Mouse (Mus musculus) neural tube, embryonic 13.5 days (tissue): ENCODE data around the gene Tbc1d23. TPM values are rescaled to one million over a fixed set of nuclear protein-coding genes. Genes with fewer than 3 reads are reported as not detected.
A peak's percentile ranks its signal among the peaks of the same experiment; 100 is the strongest.

Experiments used
- ATAC-seq: fragments of 200-750 bp; cut with Nextera tagmentation; 2 replicates; pipeline ENCODE4 v1.8.0; 2017; ENCODE audit warnings: low read depth, mild to moderate bottlenecking, moderate TSS enrichment, moderate library complexity
- H3K27ac ChIP-seq: fragments of 300-500 bp; sonication (generic); replicated peaks from 2 replicates; pipeline ENCODE4 v1.5.1; 2015; ENCODE audit warnings: moderate library complexity, mild to moderate bottlenecking, inconsistent platforms
- H3K27me3 ChIP-seq: fragments of 300-500 bp; sonication (generic); 2 replicates; pipeline ENCODE4 v1.6.1; 2015; ENCODE audit warnings: mild to moderate bottlenecking, inconsistent platforms
- H3K36me3 ChIP-seq: fragments of 300-500 bp; sonication (generic); 2 replicates; pipeline ENCODE4 v1.6.1; 2015; ENCODE audit warnings: mild to moderate bottlenecking, inconsistent platforms
- H3K4me1 ChIP-seq: fragments of 300-500 bp; sonication (generic); replicated peaks from 2 replicates; pipeline ENCODE4 v1.6.1; 2015; ENCODE audit warnings: inconsistent platforms
- H3K4me2 ChIP-seq: fragments of 300-500 bp; sonication (generic); 2 replicates; pipeline ENCODE4 v1.6.1; 2015; ENCODE audit warnings: inconsistent platforms, mild to moderate bottlenecking, moderate library complexity
- H3K4me3 ChIP-seq: fragments of 300-500 bp; sonication (generic); 2 replicates; pipeline ENCODE4 v1.5.1; 2015; ENCODE audit warnings: mild to moderate bottlenecking, inconsistent platforms
- H3K9ac ChIP-seq: fragments of 300-500 bp; sonication (generic); 2 replicates; pipeline ENCODE4 v1.6.1; 2015; ENCODE audit warnings: moderate library complexity, mild to moderate bottlenecking, inconsistent platforms
- H3K9me3 ChIP-seq: fragments of 300-500 bp; sonication (generic); 2 replicates; pipeline ENCODE4 v1.6.1; 2016; ENCODE audit warnings: inconsistent platforms
- WGBS: fragments of 180-500 bp; shearing (Covaris S2); methylation state at CpG from one replicate; pipeline ENCODE4 v1.1.7; 2015; 5-methylcytosine and 5-hydroxymethylcytosine counted together
- polyA plus RNA-seq: library from polyadenylated mRNA; unstranded; fragments of >200 nt; fragmentation: Nextera tagmentation; extraction: Ambion mirVana; gene quantifications from 2 replicates; pipeline ENCODE4 v1.2.1, GENCODE M21; 2015

The Tbc1d23 gene
- 24.0 and 31.3 TPM in 2 replicates for polyA plus RNA-seq

DNA sequence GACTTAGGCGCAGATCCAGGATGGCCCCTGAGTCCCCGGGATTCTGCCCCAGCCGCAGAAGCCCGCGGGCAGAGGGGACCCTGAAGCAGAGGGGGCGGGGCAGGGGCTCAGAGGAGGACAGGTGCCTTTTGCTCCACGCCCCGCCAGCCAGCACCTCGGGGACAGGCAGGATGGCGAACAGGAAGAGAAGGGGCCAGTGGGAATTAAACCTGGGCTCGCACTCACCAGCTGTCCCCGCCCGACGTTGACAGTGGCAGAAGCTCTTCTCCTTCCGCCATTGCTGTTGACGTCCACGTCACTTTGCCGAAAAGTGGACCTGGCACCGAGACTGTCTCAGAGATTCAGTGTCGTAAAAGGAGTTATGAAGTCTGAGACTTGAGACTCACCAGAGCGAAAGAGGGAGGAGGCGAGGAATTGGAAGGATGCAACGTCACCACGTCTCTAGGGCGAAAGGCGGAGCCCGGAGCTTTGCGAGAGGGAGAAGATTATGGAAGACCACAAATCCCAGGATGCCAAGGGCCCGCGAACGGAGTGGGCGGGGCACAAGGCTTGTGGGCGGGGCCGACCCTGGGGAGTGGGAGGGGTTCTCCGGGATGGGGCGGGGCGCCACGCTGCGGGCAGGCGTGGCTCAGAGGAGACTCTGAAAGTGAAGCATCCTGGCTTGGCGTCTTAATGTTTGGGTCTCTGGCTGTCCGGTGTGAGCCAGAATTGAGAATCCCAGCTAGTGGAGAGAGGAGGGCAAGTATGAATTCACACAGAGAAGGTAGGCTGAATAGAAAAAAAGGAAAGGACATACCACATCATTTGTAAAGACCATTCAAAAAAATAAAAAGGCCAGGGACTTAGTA lies at the start of gene Tbc1d23:
Gene Tbc1d23 (minus strand): TSS at position 416 of the 848 bp plus-strand sequence.
- Histone ChIP-seq H3K4me2 (peak within 1 kb of the TSS; percentile 65), H3K4me3 (peak within 1 kb of the TSS; percentile 93), H3K9ac (peak within 1 kb of the TSS; percentile 90), H3K27me3 (no peaks in the 10 kb centered on the region), H3K27ac (peak within 1 kb of the TSS; percentile 86), H3K36me3 (no peaks in the 10 kb centered on the region), H3K4me1 (peaks cover 11% of the 10 kb centered on the region), H3K9me3 (no peaks in the 10 kb centered on the region)
- WGBS, result under 1% methylated on average over 42 of the region's 42 CpGs
- peak; percentile 99 for ATAC-seq

DNA sequence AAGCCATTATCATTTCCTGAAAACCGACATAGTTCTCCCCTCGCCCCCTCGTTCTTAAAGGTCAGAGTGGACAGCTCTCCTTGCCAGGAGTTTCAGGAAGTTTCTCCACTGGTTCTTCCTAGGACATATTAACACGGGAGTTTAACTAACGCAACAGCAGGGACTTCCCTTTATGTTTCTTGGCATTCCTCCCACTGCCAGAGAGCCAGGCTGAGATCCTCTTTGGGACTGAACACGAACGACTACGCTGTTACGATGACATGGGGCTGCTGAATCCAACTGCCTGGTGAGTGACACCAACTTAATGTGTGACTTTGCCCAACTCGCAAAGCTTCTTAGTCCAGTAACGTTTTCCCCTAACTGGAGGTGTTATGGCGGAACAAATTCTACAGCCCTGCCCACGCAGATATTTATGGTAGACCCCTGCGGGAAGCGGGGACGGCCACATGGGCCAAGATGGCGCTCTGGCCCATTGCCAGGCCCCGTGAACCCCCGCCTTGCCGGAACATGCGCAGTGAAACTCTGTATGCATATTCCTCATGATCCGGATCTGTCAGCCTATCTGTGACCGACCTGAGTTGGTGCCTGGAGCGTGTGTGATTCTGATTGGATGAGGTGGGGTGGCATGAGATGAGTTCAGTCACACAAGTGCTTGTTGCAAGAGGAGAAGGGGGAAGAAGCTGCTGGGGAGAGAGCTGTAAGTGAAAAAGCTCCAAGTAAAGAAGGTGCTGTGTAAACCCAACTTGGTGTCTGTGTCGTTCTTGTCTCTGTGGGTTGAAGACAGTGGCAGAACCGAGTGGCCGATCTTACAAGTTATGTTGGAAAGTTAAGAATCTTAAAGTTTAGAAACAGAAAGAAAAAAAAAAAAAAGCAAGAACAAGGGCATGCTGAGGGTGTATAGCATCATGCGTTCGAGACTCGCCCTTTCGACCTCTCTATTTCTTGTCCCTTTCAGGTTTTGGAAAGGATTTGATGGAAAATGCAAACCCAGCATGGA lies 49.2 kb upstream of the Tbc1d23 start:
- WGBS, result 88% methylated on average over 31 of the region's 31 CpGs
- Histone ChIP-seq H3K36me3 (no peaks in the 10 kb centered on the region), H3K27me3 (no peaks in the 10 kb centered on the region), H3K27ac (no peak overlapping the region), H3K4me3 (no peak overlapping the region), H3K4me2 (no peak overlapping the region), H3K4me1 (no peaks in the 10 kb centered on the region), H3K9ac (no peak overlapping the region), H3K9me3 (no peaks in the 10 kb centered on the region)
- ATAC-seq, result no peak

DNA sequence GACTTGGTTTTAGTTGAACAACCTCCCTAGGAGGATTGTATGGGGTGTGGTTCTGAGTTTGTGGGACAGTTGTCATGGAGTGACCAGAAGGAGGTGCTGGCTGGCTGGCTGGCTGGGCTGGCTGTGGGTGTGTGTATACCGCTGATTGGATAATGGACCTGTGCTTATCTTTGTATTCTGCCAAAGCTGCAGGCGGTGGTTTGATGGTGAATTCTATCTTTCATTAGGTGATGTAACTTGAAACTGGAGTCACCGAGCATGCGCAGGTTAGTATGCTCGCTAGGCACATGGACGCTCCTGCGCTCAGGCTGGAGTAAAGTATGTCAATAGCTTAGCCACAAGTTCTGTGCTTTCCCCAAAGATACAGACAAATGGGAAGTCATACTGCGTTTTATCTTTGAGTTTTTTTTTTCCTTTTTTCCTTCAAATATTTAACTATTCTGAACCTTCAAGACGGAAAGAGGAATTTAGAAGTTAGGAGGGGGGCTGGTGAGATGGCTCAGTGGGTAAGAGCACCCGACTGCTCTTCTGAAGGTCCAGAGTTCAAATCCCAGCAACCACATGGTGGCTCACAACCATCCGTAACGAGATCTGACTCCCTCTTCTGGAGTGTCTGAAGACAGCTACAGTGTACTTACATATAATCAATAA lies 47.8 kb upstream of the Tbc1d23 start:
- WGBS, result 91% methylated on average over 11 of the region's 12 CpGs

DNA sequence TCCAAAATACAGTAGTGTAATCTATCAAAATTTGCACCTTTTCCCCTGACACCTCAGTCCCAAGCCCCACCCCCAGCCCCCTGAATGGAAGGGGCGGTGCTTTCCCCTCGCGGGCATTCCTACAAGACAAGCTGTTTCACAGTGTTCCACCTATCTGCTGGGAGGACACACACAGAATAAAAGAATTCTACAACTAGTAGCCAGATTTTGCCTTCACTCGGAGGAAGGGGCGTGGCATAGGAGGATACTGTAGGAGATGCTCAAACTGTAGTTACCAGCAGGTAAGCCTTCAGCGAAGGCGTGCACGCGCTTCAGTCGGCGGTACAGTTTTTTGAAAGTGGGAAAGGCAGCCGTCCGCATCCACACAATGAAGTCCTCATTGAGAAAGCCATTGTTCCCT lies 38.4 kb upstream of the Tbc1d23 start:
- 95% methylated on average over 13 of the region's 13 CpGs for WGBS
- no peaks in the 10 kb centered on the region for H3K9me3 ChIP-seq
- no peak overlapping the region for H3K9ac ChIP-seq
- no peaks in the 10 kb centered on the region for H3K4me1 ChIP-seq
- no peak overlapping the region for H3K4me3 ChIP-seq
- ATAC-seq, result no peak
- H3K36me3 ChIP-seq, result no peaks in the 10 kb centered on the region
- H3K27me3 ChIP-seq, result no peaks in the 10 kb centered on the region
- H3K4me2 ChIP-seq, result no peak overlapping the region
- no peak overlapping the region for H3K27ac ChIP-seq

More for the DNA sequence above, 47.8 kb upstream of the Tbc1d23 start:
- no peaks in the 10 kb centered on the region for H3K4me1 ChIP-seq
- H3K27ac ChIP-seq, result no peak overlapping the region
- H3K4me2 ChIP-seq, result no peak overlapping the region
- no peak overlapping the region for H3K4me3 ChIP-seq
- no peak for ATAC-seq
- H3K27me3 ChIP-seq, result no peaks in the 10 kb centered on the region
- H3K9me3 ChIP-seq, result no peaks in the 10 kb centered on the region
- no peak overlapping the region for H3K9ac ChIP-seq
- H3K36me3 ChIP-seq, result no peaks in the 10 kb centered on the region

DNA sequence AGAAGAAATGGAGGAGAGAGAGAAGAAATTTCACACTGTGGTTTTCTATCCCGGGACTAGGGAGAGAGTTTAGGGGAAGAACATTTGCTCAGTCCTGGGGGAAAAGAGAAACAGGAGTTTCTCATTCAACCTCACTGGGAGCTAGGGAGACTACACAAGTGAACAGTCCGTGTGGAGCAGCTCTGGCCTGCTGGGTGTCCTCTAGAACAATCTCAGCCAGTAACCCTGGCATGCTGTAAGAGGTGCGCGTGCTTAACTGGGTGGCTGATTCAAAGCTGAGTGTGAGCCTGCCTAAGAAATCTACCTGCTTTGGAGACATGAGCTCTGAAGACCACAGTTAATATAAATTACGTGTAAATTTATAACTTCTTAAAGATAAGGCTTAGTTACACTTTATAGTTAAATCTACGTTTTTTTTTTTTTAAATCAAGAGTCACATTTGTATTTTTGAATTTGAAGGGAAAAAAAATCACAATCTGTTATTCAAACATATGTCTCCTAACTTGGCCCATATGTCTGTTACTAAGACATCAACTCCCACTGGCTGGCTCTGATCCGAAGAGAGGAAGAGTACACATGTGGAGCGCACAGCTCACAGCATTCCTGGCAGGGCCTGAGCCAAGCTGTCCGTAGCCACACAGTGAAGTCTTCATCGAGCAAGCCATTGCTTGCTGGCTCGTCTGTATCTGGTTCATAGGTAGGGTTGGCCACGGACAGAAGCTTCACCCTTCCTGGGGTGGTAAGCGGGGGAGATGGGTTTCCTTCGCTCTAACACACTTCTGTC lies 36.9 kb upstream of the Tbc1d23 start:
- Histone ChIP-seq H3K27me3 (no peaks in the 10 kb centered on the region), H3K36me3 (no peaks in the 10 kb centered on the region), H3K4me2 (no peak overlapping the region), H3K4me1 (no peaks in the 10 kb centered on the region), H3K27ac (no peak overlapping the region), H3K9me3 (no peaks in the 10 kb centered on the region), H3K9ac (no peak overlapping the region), H3K4me3 (no peak overlapping the region)
- no peak for ATAC-seq
- WGBS, result 89% methylated on average over 14 of the region's 14 CpGs

DNA sequence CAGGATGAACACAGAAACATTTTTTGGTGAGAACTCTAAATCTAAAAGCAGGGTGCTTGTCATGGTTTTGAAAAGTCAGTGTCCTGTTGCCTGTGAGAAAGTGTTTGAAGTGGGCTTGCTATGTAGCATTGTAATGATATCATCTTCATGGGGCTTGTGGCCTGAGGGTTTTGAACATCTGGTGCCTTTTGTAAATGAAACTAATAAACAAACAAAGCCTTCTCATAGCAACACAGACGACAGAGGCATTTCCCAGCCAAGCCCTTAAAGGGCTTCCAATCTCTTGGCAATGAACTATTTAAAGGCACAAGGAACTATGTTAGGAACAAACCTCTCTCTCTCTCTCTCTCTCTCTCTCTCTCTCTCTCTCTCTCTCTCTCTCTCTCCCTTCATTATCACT lies 35.8 kb upstream of the Tbc1d23 start:
- H3K4me2 ChIP-seq, result no peak overlapping the region
- H3K27ac ChIP-seq, result no peak overlapping the region
- H3K36me3 ChIP-seq, result no peaks in the 10 kb centered on the region
- H3K9ac ChIP-seq, result no peak overlapping the region
- no peak overlapping the region for H3K4me3 ChIP-seq
- ATAC-seq, result no peak
- no peaks in the 10 kb centered on the region for H3K4me1 ChIP-seq
- no peaks in the 10 kb centered on the region for H3K27me3 ChIP-seq
- no peaks in the 10 kb centered on the region for H3K9me3 ChIP-seq
- 15% methylated on average over 1 of the region's 1 CpGs for WGBS

DNA sequence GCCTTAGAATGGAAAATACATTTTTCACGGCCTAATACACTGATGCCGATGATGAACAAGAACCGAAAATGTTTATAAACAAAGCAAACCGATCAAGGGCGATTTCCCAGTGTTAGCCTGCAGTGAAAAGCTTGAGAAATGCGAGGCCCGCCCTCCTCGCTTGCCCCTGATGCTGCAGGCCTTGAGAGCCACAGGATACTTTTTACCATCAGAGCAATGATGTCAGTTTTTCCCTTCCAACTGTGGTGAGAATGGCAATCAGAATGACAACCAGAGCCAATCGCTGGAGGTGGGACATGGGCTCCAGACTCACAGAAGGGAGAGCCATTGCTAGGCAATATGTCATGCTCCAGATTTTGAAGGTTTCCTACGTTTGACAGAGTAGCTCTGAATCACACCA lies 28.8 kb upstream of the Tbc1d23 start:
- ATAC-seq, result no peak
- Histone ChIP-seq H3K4me2 (no peak overlapping the region), H3K4me1 (no peaks in the 10 kb centered on the region), H3K36me3 (no peaks in the 10 kb centered on the region), H3K9me3 (no peaks in the 10 kb centered on the region), H3K4me3 (no peak overlapping the region), H3K27ac (no peak overlapping the region), H3K27me3 (no peaks in the 10 kb centered on the region), H3K9ac (no peak overlapping the region)
- 88% methylated on average over 10 of the region's 10 CpGs for WGBS

DNA sequence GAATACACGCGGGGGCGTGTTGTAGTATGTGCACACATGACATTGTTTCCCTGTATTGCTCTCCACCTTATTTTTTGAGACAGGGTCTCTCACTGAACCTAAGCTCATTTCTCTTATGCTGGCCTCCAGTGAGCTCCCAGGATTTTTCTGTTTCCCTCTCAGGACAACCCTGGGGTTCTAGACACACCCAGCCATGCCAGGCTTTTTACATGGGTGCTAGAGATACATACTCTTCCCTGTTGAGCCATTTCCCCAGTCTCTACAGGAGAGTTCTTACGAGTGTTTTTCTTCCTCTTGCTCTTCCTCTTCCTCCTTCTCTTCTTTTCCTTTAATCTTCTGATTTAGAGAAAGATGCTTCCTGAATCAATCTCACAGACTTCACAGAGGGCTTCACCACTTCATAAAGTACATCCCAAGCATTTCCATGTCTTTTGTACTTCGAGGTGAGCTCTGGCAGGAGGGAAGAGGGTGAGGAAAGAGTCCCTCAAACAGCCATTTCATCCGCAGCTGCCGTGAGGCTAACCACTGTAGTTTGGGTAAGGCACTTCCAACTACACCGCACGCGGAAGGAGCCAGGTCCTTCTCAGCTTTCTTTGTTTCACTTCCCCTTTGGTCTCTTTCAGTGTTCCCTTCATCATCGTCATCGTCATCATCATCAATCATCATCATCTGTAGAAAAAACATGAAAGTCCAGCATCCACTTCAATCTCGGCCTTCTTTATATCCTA lies 28.2 kb upstream of the Tbc1d23 start:
- H3K4me2 ChIP-seq, result no peak overlapping the region
- no peaks in the 10 kb centered on the region for H3K36me3 ChIP-seq
- no peak overlapping the region for H3K27ac ChIP-seq
- H3K9ac ChIP-seq, result no peak overlapping the region
- H3K9me3 ChIP-seq, result no peaks in the 10 kb centered on the region
- no peaks in the 10 kb centered on the region for H3K27me3 ChIP-seq
- H3K4me1 ChIP-seq, result no peaks in the 10 kb centered on the region
- WGBS, result 89% methylated on average over 13 of the region's 13 CpGs
- no peak overlapping the region for H3K4me3 ChIP-seq
- ATAC-seq, result no peak

DNA sequence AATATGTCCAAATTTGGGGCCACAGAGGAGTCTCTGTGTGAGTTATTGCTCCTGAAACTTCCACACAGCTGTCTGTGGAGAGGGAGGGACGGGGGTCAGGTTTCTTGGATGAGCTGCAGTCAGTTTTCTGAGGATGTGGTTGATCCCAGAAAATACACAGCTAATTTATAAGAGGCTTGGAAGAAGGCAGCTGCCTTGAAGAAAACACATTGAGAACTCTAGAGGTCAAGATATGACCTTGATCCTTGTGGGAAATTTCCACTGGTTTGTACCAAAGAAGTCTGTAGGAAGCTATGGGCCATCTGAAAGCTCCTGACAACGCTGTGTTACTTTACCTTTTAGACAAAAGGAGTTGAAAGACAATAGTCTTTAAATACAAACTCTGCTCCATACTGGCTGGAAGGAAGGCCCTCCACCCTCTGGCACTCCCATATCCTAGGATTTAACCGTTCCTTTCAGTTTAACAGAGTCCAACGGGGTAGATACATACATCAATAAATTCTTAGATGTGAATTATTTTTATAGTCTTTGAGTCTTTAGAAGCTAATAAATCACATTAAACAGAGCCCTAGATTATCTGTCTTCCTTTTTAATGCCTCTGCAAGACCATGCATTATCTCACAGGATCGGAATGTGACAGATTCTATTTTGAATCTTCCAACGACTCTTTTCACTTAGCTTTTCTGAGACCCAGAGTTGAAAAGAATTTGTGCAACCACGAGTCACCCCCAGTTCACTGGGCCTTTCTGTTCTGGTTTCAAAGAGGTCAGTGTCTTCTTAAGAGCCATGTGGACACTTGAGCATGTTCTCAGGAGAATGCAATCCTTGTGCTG lies 20.5 kb upstream of the Tbc1d23 start:
- Histone ChIP-seq H3K27ac (no peak overlapping the region), H3K36me3 (no peaks in the 10 kb centered on the region), H3K4me1 (no peaks in the 10 kb centered on the region), H3K9ac (no peak overlapping the region), H3K4me2 (no peak overlapping the region), H3K27me3 (no peaks in the 10 kb centered on the region), H3K4me3 (no peak overlapping the region), H3K9me3 (no peaks in the 10 kb centered on the region)
- ATAC-seq, result no peak
- WGBS, result 35% methylated on average over 7 of the region's 7 CpGs

DNA sequence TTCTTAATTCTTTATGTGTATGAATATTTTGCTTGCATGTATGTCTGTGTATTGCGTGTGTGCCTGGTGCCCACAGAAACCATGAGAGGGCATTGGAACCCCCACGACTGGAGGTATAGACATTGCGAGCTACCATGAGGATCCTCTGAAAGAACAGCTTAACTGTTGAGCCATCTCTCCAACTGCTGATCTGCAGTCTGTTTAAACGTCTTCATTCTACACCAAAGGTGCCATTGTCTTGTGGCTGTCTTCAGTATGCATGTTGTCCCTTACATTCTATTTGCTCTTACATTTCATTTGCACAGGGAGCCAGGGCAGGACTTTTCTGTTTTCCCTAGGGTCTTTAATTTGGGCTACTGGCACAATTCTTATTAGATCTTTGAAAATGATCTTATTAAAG lies 19.7 kb upstream of the Tbc1d23 start:
- 85% methylated on average over 4 of the region's 4 CpGs for WGBS
- Histone ChIP-seq H3K9me3 (no peaks in the 10 kb centered on the region), H3K4me1 (no peaks in the 10 kb centered on the region), H3K27ac (no peak overlapping the region), H3K36me3 (no peaks in the 10 kb centered on the region), H3K27me3 (no peaks in the 10 kb centered on the region), H3K4me3 (no peak overlapping the region), H3K9ac (no peak overlapping the region), H3K4me2 (no peak overlapping the region)
- ATAC-seq, result no peak
